Mouse (Mus musculus) liver, embryonic 13.5 days (tissue): ENCODE results near the gene Mark1. TPM values are rescaled to one million over a fixed set of nuclear protein-coding genes. Genes with fewer than 3 reads are reported as not detected.

Experiments used
- ATAC-seq: fragments of 200-750 bp; cut with Nextera tagmentation; 2 replicates; pipeline ENCODE4 v1.8.0; 2017; ENCODE audit warnings: low read depth, mild to moderate bottlenecking, moderate number of reproducible peaks, moderate library complexity
- DNase-seq: peaks from one replicate; pipeline ENCODE4 v3.0.0; 2022
- H3K27ac ChIP-seq: fragments of 300-500 bp; sonication (generic); 2 replicates; pipeline ENCODE4 v1.5.1; 2015; ENCODE audit warnings: moderate library complexity, mild to moderate bottlenecking, inconsistent platforms
- H3K27me3 ChIP-seq: fragments of 300-500 bp; sonication (generic); 2 replicates; pipeline ENCODE4 v1.6.1; 2015; ENCODE audit warnings: mild to moderate bottlenecking, inconsistent platforms
- H3K36me3 ChIP-seq: fragments of 300-500 bp; sonication (generic); 2 replicates; pipeline ENCODE4 v1.6.1; 2015; ENCODE audit warnings: mild to moderate bottlenecking, inconsistent platforms
- H3K4me1 ChIP-seq: fragments of 300-500 bp; sonication (generic); replicated peaks from 2 replicates; pipeline ENCODE4 v1.6.1; 2015; ENCODE audit warnings: inconsistent platforms
- H3K4me2 ChIP-seq: fragments of 300-500 bp; sonication (generic); 2 replicates; pipeline ENCODE4 v1.6.1; 2015; ENCODE audit warnings: inconsistent platforms, mild to moderate bottlenecking, moderate library complexity
- H3K4me3 ChIP-seq: fragments of 300-500 bp; sonication (generic); replicated peaks from 2 replicates; pipeline ENCODE4 v1.5.1; 2015; ENCODE audit warnings: mild to moderate bottlenecking, inconsistent platforms
- H3K9ac ChIP-seq: fragments of 300-500 bp; sonication (generic); 2 replicates; pipeline ENCODE4 v1.6.1; 2015; ENCODE audit warnings: mild to moderate bottlenecking, inconsistent platforms
- H3K9me3 ChIP-seq: fragments of 300-500 bp; sonication (generic); replicated peaks from 2 replicates; pipeline ENCODE4 v1.6.1; 2016; ENCODE audit warnings: inconsistent platforms
- WGBS: fragments of 180-500 bp; shearing (Covaris S2); methylation state at CpG from one replicate; pipeline ENCODE4 v1.1.7; 2015; ENCODE audit not compliant: insufficient replicate concordance; 5-methylcytosine and 5-hydroxymethylcytosine counted together
- polyA plus RNA-seq: library from polyadenylated mRNA; unstranded; fragments of >200 nt; fragmentation: Nextera tagmentation; extraction: Ambion mirVana; gene quantifications from 2 replicates; pipeline ENCODE4 v1.2.1, GENCODE M21; 2015

Gene Mark1
- polyA plus RNA-seq, result 0.13 and 0.16 TPM in 2 replicates

DNA sequence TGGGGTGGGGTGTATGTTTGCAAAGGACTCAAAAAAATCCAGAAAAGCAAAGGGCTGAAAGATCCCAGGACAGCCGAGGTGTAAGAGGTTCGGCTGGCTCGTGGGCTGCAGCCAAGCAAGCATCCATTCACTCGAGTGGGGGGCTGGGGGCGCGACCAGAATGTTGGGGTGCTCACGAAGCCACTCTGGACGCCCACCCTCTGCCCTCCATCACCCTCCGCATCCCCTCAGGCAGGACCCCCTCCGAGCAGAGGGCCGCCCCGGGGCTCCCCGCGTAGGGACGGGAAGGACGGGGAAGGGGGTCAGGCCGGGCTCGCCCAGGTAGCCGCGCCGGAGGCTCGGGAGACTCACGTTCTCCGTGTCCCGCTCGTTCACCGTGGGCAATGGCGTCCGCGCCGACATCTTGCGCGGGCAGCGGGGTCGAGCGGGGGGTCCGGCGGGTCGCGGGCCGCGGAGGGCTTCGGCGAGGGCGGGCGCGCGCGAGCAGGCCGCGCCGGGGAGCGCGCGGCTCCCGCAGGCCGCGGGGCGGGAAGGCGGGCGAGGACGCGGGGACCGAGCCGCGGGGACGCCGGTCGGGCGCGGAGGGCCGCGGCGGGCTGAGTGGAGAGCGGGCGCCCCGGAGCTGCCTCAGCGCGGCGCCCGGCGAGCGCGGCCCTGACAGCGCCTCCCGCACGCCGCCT, at the start of gene Mark1:
Gene Mark1 (minus strand): TSS at position 500 of the 680 bp plus-strand sequence.
- H3K4me2 ChIP-seq, result peak within 1 kb of the TSS; percentile 72
- no peaks in the 10 kb centered on the region for H3K9me3 ChIP-seq
- no peak for ATAC-seq
- no peak within 1 kb of the TSS for H3K27ac ChIP-seq
- H3K9ac ChIP-seq, result peak within 1 kb of the TSS; percentile 63
- H3K27me3 ChIP-seq, result peaks cover 64% of the 10 kb centered on the region
- peaks cover 8% of the 10 kb centered on the region; the same call in 1 of the 2 replicates for H3K4me1 ChIP-seq
- DNase-seq, result no peak
- no peaks in the 10 kb centered on the region for H3K36me3 ChIP-seq
- peak within 1 kb of the TSS; percentile 60 for H3K4me3 ChIP-seq
- 2% methylated on average over 46 of the region's 88 CpGs for WGBS

- Histone ChIP-seq H3K27ac (no peak overlapping the region), H3K4me3 (no peak overlapping the region)
- ATAC-seq, result no peak
These were observed 48.3 kb upstream of the Mark1 start for GRCm38 (mm10) chr1:185047516-185048247.

GRCm38 (mm10) chr1:185046513-185046912, 47.1 kb upstream of the Mark1 start:
- H3K27ac ChIP-seq, result no peak overlapping the region
- H3K9ac ChIP-seq, result no peak overlapping the region
- H3K4me1 ChIP-seq, result no peaks in the 10 kb centered on the region
- no peaks in the 10 kb centered on the region for H3K9me3 ChIP-seq
- no peak overlapping the region for H3K4me2 ChIP-seq
- no peaks in the 10 kb centered on the region for H3K36me3 ChIP-seq
- no peak for DNase-seq
- H3K4me3 ChIP-seq, result no peak overlapping the region
- ATAC-seq, result no peak
- H3K27me3 ChIP-seq, result no peaks in the 10 kb centered on the region
- 77% methylated on average over 8 of the region's 8 CpGs for WGBS

More at GRCm38 (mm10) chr1:185047516-185048247, 48.3 kb upstream of the Mark1 start:
- Histone ChIP-seq H3K4me2 (no peak overlapping the region), H3K4me1 (no peaks in the 10 kb centered on the region), H3K9ac (no peak overlapping the region), H3K9me3 (no peaks in the 10 kb centered on the region), H3K36me3 (no peaks in the 10 kb centered on the region), H3K27me3 (no peaks in the 10 kb centered on the region)
- no peak for DNase-seq
- WGBS, result 52% methylated on average over 12 of the region's 12 CpGs

- no peaks in the 10 kb centered on the region for H3K36me3 ChIP-seq
- no peak for DNase-seq
- H3K27me3 ChIP-seq, result no peaks in the 10 kb centered on the region
- no peaks in the 10 kb centered on the region for H3K9me3 ChIP-seq
- ATAC-seq, result no peak
- no peak overlapping the region for H3K4me3 ChIP-seq
- H3K9ac ChIP-seq, result no peak overlapping the region
- no peak overlapping the region for H3K4me2 ChIP-seq
- no peaks in the 10 kb centered on the region for H3K4me1 ChIP-seq
- 64% methylated on average over 7 of the region's 7 CpGs for WGBS
- H3K27ac ChIP-seq, result no peak overlapping the region
These were observed 38.9 kb upstream of the Mark1 start for GRCm38 (mm10) chr1:185038183-185038686.

DNA sequence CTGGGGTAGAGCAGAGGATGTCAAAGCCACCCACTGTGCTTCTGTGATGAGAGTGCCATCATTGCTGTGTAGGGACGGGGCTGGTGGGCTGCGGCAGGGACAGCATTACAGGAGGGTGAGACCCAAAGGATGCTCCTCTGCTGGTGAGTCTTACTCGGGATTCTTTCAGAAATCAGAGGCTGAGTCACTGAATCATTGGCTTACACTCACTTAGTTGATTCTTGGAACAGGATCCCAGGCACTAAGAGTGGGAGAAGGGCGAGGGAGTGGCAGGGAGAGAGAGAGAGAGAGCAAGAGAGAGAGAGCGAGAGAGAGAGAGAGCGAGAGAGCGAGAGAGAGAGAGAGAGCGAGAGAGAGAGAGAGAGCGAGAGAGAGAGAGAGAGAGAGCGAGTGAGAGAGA, 31.2 kb upstream of the Mark1 start:
- WGBS, result 77% methylated on average over 10 of the region's 10 CpGs
- Histone ChIP-seq H3K27me3 (no peaks in the 10 kb centered on the region), H3K4me1 (no peaks in the 10 kb centered on the region), H3K9ac (no peak overlapping the region), H3K27ac (no peak overlapping the region), H3K36me3 (no peaks in the 10 kb centered on the region), H3K9me3 (no peaks in the 10 kb centered on the region), H3K4me2 (no peak overlapping the region), H3K4me3 (no peak overlapping the region)
- DNase-seq (no peak), ATAC-seq (no peak)

DNA sequence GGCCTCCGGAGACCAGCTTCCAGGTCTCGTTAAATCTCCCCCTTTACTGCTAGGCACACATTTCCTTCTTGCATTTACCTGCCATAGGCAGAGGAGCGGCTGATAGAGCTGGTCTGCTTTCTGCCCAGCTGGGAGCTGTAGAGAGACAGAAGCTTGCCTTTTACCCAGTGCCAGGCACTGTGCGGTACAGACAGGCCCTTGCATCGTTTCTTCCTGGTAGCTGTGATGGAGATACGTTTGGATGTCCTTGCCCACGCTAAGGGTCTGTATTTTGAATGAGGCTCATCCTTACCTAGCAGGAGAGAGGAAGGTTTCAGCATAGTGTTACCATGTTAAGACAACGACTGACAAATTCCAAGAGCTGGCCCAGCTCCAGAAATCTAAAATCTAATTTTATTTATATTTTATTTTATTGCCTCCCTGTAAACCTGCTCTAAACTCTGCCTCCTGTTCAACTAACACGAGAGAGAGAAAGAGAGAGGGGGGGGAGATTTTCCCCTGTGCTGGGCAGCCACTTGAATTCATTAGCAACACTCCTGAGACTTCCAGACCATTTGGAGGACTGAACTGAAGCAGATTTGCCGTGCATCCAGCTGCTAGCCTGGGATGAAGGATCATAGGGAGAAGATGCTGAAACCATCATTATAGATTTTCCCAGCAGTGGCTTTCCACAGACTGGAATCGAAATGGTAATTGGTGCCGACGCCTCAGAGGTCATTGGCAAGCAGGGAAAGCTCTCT, 21.2 kb upstream of the Mark1 start:
- no peak for DNase-seq
- Histone ChIP-seq H3K9me3 (no peaks in the 10 kb centered on the region), H3K4me1 (no peaks in the 10 kb centered on the region), H3K27me3 (no peaks in the 10 kb centered on the region), H3K4me2 (no peak overlapping the region), H3K27ac (no peak overlapping the region), H3K4me3 (no peak overlapping the region), H3K36me3 (no peaks in the 10 kb centered on the region), H3K9ac (no peak overlapping the region)
- 61% methylated on average over 13 of the region's 13 CpGs for WGBS
- no peak for ATAC-seq

DNA sequence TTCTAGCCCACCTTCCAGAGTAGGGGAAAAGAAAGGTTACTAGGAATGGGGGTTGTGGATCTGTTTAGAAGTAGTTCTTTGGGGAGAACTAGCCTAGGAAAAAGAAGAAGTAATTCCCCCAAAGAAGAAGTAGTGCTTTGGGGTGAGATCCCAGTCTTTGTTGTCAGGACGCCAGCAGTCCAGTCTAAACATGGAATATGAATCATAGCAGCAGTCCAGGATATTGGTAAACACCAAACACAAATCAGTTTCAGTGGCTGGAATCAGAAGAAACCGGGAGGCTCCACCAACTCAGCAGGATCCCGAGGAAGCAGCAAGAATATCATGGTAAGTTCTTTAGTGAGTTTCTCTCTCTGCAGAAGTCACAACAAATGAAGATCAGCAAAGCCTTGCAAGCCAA, 13.2 kb upstream of the Mark1 start:
- Histone ChIP-seq H3K4me2 (no peak overlapping the region), H3K27ac (no peak overlapping the region), H3K27me3 (no peaks in the 10 kb centered on the region), H3K9ac (no peak overlapping the region), H3K9me3 (no peaks in the 10 kb centered on the region), H3K36me3 (no peaks in the 10 kb centered on the region), H3K4me1 (no peaks in the 10 kb centered on the region), H3K4me3 (no peak overlapping the region)
- no peak for DNase-seq
- no peak for ATAC-seq
- 43% methylated on average over 3 of the region's 3 CpGs for WGBS

GRCm38 (mm10) chr1:185007066-185007465, 7.7 kb upstream of the Mark1 start:
- peaks cover 17% of the 10 kb centered on the region for H3K27me3 ChIP-seq
- H3K27ac ChIP-seq, result no peak overlapping the region
- no peaks in the 10 kb centered on the region for H3K4me1 ChIP-seq
- DNase-seq (no peak), ATAC-seq (no peak)
- H3K9ac ChIP-seq, result no peak overlapping the region
- H3K36me3 ChIP-seq, result no peaks in the 10 kb centered on the region
- H3K9me3 ChIP-seq, result no peaks in the 10 kb centered on the region
- WGBS, result 62% methylated on average over 5 of the region's 5 CpGs
- H3K4me2 ChIP-seq, result no peak overlapping the region
- no peak overlapping the region for H3K4me3 ChIP-seq

DNA sequence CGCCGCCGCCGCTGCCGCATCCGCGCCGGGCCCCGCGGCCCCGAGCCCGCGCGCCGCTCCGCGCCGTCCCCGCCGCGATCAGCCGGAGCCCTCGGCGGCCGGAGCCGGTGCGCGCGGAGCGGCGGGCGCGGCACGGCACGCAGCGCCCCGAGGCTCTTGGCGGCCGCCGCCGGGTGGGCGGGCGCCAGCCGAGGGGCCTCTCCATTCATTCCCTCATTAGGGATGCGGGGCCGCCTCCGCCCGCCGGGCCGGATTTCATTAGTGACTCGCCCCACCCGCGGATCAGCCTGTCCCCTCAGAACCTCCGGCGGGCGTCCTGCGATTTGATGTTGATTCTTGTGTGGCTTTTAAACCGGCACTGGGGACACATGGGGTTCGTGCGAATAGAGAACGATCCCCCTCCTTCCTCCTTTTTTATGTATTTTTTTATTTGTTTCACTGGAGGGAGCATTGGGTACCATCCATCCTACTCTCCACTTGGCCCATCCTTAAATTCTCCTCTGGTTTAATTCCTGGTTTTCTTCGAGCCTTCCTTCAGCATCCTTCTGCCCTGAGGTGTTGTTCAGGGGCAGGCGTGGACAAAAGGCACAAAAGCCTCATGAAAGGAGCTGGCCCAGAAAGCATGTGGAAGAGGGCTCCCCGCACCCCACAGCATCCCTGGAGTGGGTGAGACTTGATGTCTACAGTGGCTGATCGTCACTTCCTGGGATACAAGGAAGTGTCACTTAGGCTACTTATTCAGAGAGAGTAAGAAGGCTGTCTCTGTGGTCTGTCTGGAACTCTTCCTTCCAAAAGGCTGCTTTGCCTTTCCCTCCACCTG, 620 bp upstream of the Mark1 start:
- Histone ChIP-seq H3K4me3 (peak overlapping the region; percentile 60), H3K4me2 (peak overlapping the region; percentile 72), H3K27me3 (peaks cover 68% of the 10 kb centered on the region), H3K9ac (no peak overlapping the region), H3K36me3 (no peaks in the 10 kb centered on the region), H3K9me3 (no peaks in the 10 kb centered on the region), H3K27ac (no peak overlapping the region), H3K4me1 (peaks cover 7% of the 10 kb centered on the region; the same call in 1 of the 2 replicates)
- no peak for DNase-seq
- 2% methylated on average over 53 of the region's 65 CpGs for WGBS
- no peak for ATAC-seq

DNA sequence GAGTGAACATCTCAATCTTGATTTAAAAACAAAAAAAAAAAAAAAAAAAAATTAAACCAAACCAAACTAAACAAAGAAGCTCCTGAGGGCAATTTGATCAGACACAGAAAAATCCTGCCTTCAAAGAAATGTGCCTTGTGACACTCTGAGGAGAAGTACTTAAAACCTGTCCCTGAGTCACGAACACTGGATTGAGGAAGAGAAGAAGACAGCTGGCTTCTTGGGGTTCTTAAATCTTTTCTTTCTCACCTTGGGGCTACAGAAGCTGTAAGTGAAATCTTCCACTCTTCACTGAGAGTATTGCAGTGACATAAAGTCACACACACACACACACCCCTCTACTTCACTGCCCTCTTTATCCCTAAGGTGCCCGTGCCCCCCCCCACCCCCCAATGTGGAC, 739 bp downstream of the Mark1 start:
- Histone ChIP-seq H3K4me2 (peak overlapping the region; percentile 72), H3K4me1 (peaks cover 8% of the 10 kb centered on the region; the same call in 1 of the 2 replicates), H3K27me3 (peaks cover 59% of the 10 kb centered on the region), H3K4me3 (peak overlapping the region; percentile 60), H3K36me3 (no peaks in the 10 kb centered on the region), H3K9me3 (no peaks in the 10 kb centered on the region), H3K27ac (no peak overlapping the region), H3K9ac (no peak overlapping the region)
- no peak for ATAC-seq
- WGBS, result 29% methylated on average over 2 of the region's 2 CpGs
- DNase-seq, result no peak
